Mouse (Mus musculus) mammary gland, adult 2 months (tissue): ENCODE results near the gene Kdm2a. TPM values are rescaled to one million over a fixed set of nuclear protein-coding genes. Genes with fewer than 3 reads are reported as not detected.

Experiments
- polyA plus RNA-seq: library from polyadenylated mRNA; depleted of rRNA; stranded (reverse); fragments of >200 nt; gene quantifications from 2 replicates; pipeline ENCODE4 v1.2.3, GENCODE M21; 2012; ENCODE audit warnings: low replicate concordance; rRNA removed

The Kdm2a gene
- polyA plus RNA-seq = 125 and 186 TPM in 2 replicates

GRCm38 (mm10) chr19:4397798-4398629 is at the start of gene Kdm2a:
Gene Kdm2a (minus strand): TSS chr19:4398285.

GRCm38 (mm10) chr19:4439161-4439801 is 41.2 kb upstream of the Kdm2a start, which contains the start of gene Rhod:
Gene Rhod (minus strand): TSS chr19:4439432.

GRCm38 (mm10) chr19:4306190-4306577 is 91.9 kb downstream of the Kdm2a start, which contains the start of gene Grk2:
Gene Grk2 (minus strand): TSS chr19:4306222.

GRCm38 (mm10) chr19:4282898-4283553 is 115.1 kb downstream of the Kdm2a start, which contains the start of gene Ankrd13d:
Gene Ankrd13d (minus strand): TSS chr19:4283137.

GRCm38 (mm10) chr19:4268566-4269361 is 129.3 kb downstream of the Kdm2a start, which contains the start of gene Ssh3:
Gene Ssh3 (minus strand): TSS chr19:4269180.

Other genes starting within 250 kb of the Kdm2a start
- 266 and 387 TPM in 2 replicates for gene Coro1b, start 249.7 kb downstream of the Kdm2a start, polyA plus RNA-seq
- 183 and 672 TPM in 2 replicates for gene Ptprcap, start 244.7 kb downstream of the Kdm2a start, polyA plus RNA-seq
- 46.6 and 54.5 TPM in 2 replicates for gene Rps6kb2, start 234.9 kb downstream of the Kdm2a start, polyA plus RNA-seq
- gene Carns1, start 222.8 kb downstream of the Kdm2a start, polyA plus RNA-seq = 32.3 and 39.2 TPM in 2 replicates
- gene Tbc1d10c, start 207.0 kb downstream of the Kdm2a start, polyA plus RNA-seq = 91.7 and 196 TPM in 2 replicates
- 586 and 618 TPM in 2 replicates for gene Ppp1ca, start 206.2 kb downstream of the Kdm2a start, polyA plus RNA-seq
- gene Rad9a, start 196.6 kb downstream of the Kdm2a start, polyA plus RNA-seq = 49.2 and 51.9 TPM in 2 replicates
- gene Clcf1, start 184.0 kb downstream of the Kdm2a start, polyA plus RNA-seq = 54.9 and 127 TPM in 2 replicates
- gene AC109138.7, start 183.9 kb downstream of the Kdm2a start, polyA plus RNA-seq = not detected in 2 replicates
- 207 and 218 TPM in 2 replicates for gene Pold4, start 166.4 kb downstream of the Kdm2a start, polyA plus RNA-seq
- gene Ssh3, start 129.1 kb downstream of the Kdm2a start, polyA plus RNA-seq = 116 and 124 TPM in 2 replicates
- gene Ankrd13d, start 115.1 kb downstream of the Kdm2a start, polyA plus RNA-seq = 12.7 and 17.2 TPM in 2 replicates
- gene Grk2, start 92.1 kb downstream of the Kdm2a start, polyA plus RNA-seq = 156 and 263 TPM in 2 replicates
- gene Rhod, start 41.1 kb upstream of the Kdm2a start, polyA plus RNA-seq = 14.2 and 15.8 TPM in 2 replicates
- gene Syt12, start 79.2 kb upstream of the Kdm2a start, polyA plus RNA-seq = 14.4 and 29.0 TPM in 2 replicates
- 11.6 and 14.4 TPM in 2 replicates for gene 2010003K11Rik, start 100.3 kb upstream of the Kdm2a start, polyA plus RNA-seq
- gene Pcx, start 112.2 kb upstream of the Kdm2a start, polyA plus RNA-seq = 548 and 804 TPM in 2 replicates
- gene Lrfn4, start 217.4 kb upstream of the Kdm2a start, polyA plus RNA-seq = 12.3 and 26.6 TPM in 2 replicates
- gene Rce1, start 227.4 kb upstream of the Kdm2a start, polyA plus RNA-seq = 86.7 and 104 TPM in 2 replicates